Mouse (Mus musculus) E14TG2a.4 (cell line): ENCODE measurements around the gene Tspear.

Source experiments
- CTCF ChIP-seq: conservative IDR thresholded peaks from 2 replicates; pipeline ENCODE4 v1.5.1; 2014; ENCODE audit warnings: low read length
- NANOG ChIP-seq: IDR thresholded peaks from 2 replicates; pipeline ENCODE4 v1.6.1; 2014; ENCODE audit warnings: borderline replicate concordance, low read length, mixed read lengths
- POU5F1 ChIP-seq: IDR thresholded peaks from 2 replicates; pipeline ENCODE4 v1.6.1; 2014; ENCODE audit warnings: low read length, borderline replicate concordance

DNA sequence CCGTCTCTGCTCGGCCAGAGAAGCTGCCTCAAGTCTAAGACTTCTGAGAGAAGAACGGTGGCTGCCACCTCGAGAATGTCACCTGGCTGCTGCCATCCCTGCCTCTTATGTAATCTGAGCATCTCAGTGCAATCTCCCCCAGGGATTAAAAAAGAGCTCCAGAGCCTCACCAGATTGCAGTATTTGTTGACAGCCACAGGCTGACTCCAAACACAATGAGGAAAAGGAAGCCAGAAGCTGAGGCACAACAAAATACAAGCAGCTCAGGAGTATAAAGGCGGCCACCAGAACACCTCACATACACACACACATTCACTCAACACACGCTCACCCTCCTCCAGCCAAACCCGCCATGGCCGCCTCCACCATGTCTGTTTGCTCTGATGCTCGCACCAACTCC is 149.3 kb downstream of the Tspear start, which contains the start of gene Krtap10-10:
- TF ChIP-seq CTCF = no peak
- TF ChIP-seq NANOG = no peak
- TF ChIP-seq POU5F1 = no peak
